Mouse (Mus musculus) embryonic facial prominence, embryonic 13.5 days (tissue): Measurements from ENCODE around the gene Tmem183a. TPM values are rescaled to one million over a fixed set of nuclear protein-coding genes. Genes with fewer than 3 reads are reported as not detected.
A peak's percentile ranks its signal among the peaks of the same experiment; 100 is the strongest.

Source experiments
- ATAC-seq: fragments of 200-750 bp; cut with Nextera tagmentation; 2 replicates; pipeline ENCODE4 v1.8.0; 2017; ENCODE audit warnings: low read depth; ENCODE audit not compliant: insufficient number of reproducible peaks, insufficient read depth, low FRiP score, low TSS enrichment
- H3K27ac ChIP-seq: fragments of 300-500 bp; sonication (generic); 2 replicates; pipeline ENCODE4 v1.5.1; 2015; ENCODE audit warnings: moderate library complexity, mild to moderate bottlenecking, inconsistent platforms
- H3K27me3 ChIP-seq: fragments of 300-500 bp; sonication (generic); 2 replicates; pipeline ENCODE4 v1.6.1; 2015; ENCODE audit warnings: mild to moderate bottlenecking, inconsistent platforms
- H3K36me3 ChIP-seq: fragments of 300-500 bp; sonication (generic); 2 replicates; pipeline ENCODE4 v1.6.1; 2015; ENCODE audit warnings: mild to moderate bottlenecking, inconsistent platforms
- H3K4me1 ChIP-seq: fragments of 300-500 bp; sonication (generic); 2 replicates; pipeline ENCODE4 v1.6.1; 2015; ENCODE audit warnings: inconsistent platforms
- H3K4me2 ChIP-seq: fragments of 300-500 bp; sonication (generic); 2 replicates; pipeline ENCODE4 v1.6.1; 2015; ENCODE audit warnings: moderate library complexity, mild to moderate bottlenecking, inconsistent platforms
- H3K4me3 ChIP-seq: fragments of 300-500 bp; sonication (generic); 2 replicates; pipeline ENCODE4 v1.5.1; 2015; ENCODE audit warnings: mild to moderate bottlenecking, inconsistent platforms
- H3K9ac ChIP-seq: fragments of 300-500 bp; sonication (generic); 2 replicates; pipeline ENCODE4 v1.6.1; 2015; ENCODE audit warnings: mild to moderate bottlenecking, inconsistent platforms
- H3K9me3 ChIP-seq: fragments of 300-500 bp; sonication (generic); 2 replicates; pipeline ENCODE4 v1.6.1; 2016; ENCODE audit warnings: inconsistent platforms
- WGBS: fragments of 180-500 bp; shearing (Covaris S2); methylation state at CpG from one replicate; pipeline ENCODE4 v1.1.7; 2015; ENCODE audit warnings: mixed read lengths; 5-methylcytosine and 5-hydroxymethylcytosine counted together
- polyA plus RNA-seq: library from polyadenylated mRNA; unstranded; fragments of >200 nt; fragmentation: Nextera tagmentation; extraction: Ambion mirVana; gene quantifications from 2 replicates; pipeline ENCODE4 v1.2.1, GENCODE M21; 2015

The Tmem183a gene
- polyA plus RNA-seq, 1 experiment from 2014 or later = 84.1 TPM

DNA sequence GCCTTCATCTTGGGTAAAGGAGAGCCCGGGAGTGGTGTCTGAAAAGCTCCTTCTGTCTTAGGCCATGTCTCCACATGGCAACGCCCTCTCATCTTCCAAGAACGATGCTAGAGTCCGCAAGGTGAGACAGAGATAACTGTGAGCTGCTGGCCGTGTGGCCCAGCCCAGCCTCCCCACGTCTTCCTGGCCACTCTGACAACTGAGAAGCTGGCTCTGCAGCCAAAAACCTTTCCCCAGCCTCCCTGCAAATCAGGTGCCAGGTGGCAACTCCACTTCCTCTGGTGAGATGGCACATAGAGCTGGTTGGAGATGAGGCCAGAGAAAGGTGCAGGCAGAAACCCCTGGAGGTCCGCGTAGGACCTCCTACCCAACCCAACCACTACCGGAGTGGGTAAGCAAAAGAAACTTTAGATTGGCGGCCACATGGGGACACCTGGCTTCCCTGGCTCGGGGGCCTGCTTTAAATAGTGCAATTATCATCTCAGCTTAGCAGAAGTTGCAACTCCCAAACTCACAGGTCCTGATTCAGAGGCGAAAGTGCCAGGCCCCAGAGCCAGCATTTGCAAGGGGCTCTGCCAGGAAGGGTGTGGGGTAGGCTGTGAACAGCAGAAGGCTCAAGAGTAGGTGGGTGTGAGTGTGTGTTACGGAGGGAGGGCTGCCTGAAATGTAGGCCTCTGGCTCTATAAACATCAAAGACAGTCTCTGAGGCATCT lies 26.4 kb downstream of the Tmem183a start:
- H3K27ac ChIP-seq = no peak overlapping the region
- H3K9ac ChIP-seq = no peak overlapping the region
- no peaks in the 10 kb centered on the region for H3K9me3 ChIP-seq
- H3K36me3 ChIP-seq = no peaks in the 10 kb centered on the region
- H3K4me1 ChIP-seq = peaks cover 36% of the 10 kb centered on the region
- WGBS = 64% methylated on average over 13 of the region's 13 CpGs
- H3K27me3 ChIP-seq = no peaks in the 10 kb centered on the region
- no peak overlapping the region for H3K4me3 ChIP-seq
- H3K4me2 ChIP-seq = no peak overlapping the region
- ATAC-seq = no peak

DNA sequence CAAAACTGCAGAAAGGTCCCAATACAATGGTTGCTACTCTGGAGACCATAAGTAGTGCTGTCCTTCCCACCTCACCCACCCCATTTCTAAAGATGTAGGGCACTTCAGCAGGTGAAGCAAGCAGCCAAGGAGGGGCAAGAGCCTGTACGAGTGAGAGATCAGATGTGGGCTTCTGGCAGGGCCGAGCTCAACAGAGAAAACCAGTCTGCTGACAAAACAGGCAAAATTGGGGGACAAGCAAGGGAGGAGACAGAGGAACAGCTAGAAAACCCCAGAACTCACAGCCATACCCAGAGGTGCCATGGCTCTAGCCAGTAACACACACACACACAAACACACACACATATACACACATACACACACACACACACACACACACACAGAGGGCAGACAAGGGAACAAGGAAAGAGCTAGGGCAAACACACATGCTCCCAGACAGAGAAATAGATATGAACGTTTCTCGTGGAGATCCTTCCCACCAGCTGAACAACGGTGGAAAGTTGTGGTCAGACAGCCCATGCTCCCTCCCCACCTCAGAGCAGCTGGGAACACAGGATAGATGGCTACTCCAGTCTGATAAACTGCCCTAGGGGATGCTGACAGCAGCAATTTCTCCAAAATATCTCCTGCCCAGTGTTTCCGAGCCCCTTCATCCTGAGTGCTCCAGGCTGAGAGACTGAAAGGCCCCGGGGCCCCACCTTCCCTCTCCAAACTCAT lies 27.5 kb downstream of the Tmem183a start:
- H3K4me1 ChIP-seq = peaks cover 36% of the 10 kb centered on the region
- no peak overlapping the region for H3K4me2 ChIP-seq
- 64% methylated on average over 7 of the region's 7 CpGs for WGBS
- H3K36me3 ChIP-seq = no peaks in the 10 kb centered on the region
- ATAC-seq = no peak
- no peaks in the 10 kb centered on the region for H3K27me3 ChIP-seq
- no peak overlapping the region for H3K9ac ChIP-seq
- H3K4me3 ChIP-seq = no peak overlapping the region
- H3K27ac ChIP-seq = no peak overlapping the region
- H3K9me3 ChIP-seq = no peaks in the 10 kb centered on the region

DNA sequence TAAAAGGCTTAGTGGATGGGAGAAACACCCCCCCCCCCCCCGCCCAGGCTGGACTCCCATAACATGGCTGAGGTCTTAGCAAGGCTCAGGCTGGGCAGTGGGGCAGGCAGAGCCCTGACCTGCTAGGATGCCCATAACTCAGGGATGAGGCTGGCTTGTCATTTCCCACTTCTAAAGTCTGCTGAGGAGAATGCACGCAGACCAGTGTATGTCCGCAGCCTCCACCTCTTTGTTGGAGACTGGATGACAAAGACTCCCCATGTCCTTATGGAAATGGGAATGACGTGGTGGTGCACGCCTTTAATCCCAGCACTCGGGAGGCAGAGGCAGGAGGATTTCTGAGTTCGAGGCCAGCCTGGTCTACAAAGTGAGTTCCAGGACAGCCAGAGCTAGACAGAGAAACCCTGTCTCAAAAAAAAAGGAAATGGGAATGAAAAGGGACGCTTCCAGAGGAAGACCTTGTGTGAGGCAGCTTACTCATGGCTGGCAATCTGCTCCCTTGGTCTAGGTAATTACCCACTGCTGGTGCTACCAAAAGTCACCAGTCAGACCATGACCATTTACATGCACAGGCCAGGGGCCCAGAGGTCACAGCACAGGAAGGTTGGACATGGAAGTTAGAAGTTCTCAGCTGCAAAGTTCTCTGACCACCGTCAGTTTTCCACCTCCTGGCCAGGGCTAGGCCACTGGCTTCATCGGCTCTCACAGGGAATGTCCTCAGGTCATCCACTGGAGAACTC lies 28.2 kb downstream of the Tmem183a start:
- no peaks in the 10 kb centered on the region for H3K36me3 ChIP-seq
- no peaks in the 10 kb centered on the region for H3K9me3 ChIP-seq
- no peaks in the 10 kb centered on the region for H3K27me3 ChIP-seq
- H3K4me3 ChIP-seq = no peak overlapping the region
- H3K9ac ChIP-seq = no peak overlapping the region
- no peak for ATAC-seq
- H3K4me1 ChIP-seq = peaks cover 36% of the 10 kb centered on the region
- H3K27ac ChIP-seq = no peak overlapping the region; the same call in 1 of the 2 replicates
- no peak overlapping the region for H3K4me2 ChIP-seq
- 84% methylated on average over 10 of the region's 10 CpGs for WGBS

DNA sequence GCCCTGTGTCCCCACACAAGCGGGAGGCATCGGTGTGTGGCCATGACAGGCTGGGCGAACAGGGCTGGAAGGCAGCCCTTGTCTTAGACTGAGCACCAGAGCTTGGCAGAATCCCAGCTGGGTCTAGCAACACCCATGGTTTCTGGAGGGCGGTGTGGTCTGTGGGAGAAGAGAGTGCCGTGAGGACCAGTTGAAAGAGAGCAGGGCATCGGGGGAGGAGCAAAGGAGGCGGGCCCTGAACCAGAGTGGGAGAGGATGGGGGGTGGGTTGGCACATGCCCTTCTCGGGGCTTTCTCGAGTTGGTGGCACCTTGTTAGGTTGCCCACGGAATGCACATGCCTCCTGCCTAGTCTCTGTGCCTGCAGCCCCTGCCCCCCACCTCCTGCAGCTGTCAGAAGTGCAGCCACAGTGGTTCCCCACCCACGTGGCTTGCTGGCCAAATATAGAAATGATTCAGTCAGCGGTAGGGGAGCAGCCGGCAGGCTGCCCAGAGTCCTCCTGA lies 29.0 kb downstream of the Tmem183a start, which contains the start of gene Ppfia4:
TSS of gene Ppfia4 (minus strand) at position 159 of the 502 bp plus-strand sequence.
- peak within 1 kb of the TSS; percentile 44 for H3K27ac ChIP-seq
- H3K27me3 ChIP-seq = no peaks in the 10 kb centered on the region
- peaks cover 36% of the 10 kb centered on the region for H3K4me1 ChIP-seq
- no peaks in the 10 kb centered on the region for H3K9me3 ChIP-seq
- H3K4me2 ChIP-seq = peak within 1 kb of the TSS; percentile 37
- peak; percentile 61; the same call in 1 of the 2 replicates for ATAC-seq
- no peaks in the 10 kb centered on the region for H3K36me3 ChIP-seq
- H3K9ac ChIP-seq = 0 out of 2 replicates have a peak within 1 kb of the TSS, but pooled peaks have one; percentile 40
- 52% methylated on average over 13 of the region's 13 CpGs for WGBS
- no peak within 1 kb of the TSS for H3K4me3 ChIP-seq

DNA sequence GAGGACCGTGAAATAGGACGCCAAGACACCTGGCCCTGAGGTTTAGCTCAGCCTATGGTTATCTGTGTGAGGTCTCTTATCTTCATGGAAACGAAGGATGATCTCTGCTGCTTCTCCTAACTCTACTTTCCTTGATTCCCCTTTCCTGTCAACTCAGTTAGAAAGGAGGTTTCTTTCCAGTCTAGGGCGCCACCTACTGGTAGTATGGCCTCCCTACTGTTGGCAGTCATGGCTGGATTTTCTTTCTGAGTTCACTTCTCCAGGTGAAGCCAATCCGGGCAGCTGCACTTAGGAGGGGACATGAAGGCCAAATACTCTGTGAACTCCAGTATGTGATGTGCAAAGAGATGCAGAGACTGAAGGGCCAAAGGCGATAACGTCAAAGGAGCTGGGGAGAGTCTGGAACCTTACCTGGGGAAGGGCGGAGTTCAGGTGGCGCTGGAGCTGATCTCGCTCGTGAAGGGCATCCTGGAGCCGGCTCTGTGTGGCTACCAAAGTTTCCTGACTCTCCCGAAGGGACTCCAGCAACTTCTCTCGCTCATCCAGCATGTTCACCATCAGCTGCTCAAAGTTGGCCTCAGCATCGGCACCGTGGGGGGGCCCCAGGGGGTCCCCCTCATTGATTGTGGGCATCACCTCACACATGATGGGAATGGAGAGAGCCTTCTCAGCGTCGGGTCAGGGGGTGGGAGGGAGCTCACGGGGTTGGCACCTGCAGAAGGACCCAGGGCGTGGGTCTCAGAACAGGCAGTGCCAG lies 29.7 kb downstream of the Tmem183a start:
- no peak overlapping the region for H3K27ac ChIP-seq
- 58% methylated on average over 20 of the region's 20 CpGs for WGBS
- H3K4me2 ChIP-seq = 0 out of 2 replicates have a peak overlapping the region, but pooled peaks have one; percentile 37

DNA sequence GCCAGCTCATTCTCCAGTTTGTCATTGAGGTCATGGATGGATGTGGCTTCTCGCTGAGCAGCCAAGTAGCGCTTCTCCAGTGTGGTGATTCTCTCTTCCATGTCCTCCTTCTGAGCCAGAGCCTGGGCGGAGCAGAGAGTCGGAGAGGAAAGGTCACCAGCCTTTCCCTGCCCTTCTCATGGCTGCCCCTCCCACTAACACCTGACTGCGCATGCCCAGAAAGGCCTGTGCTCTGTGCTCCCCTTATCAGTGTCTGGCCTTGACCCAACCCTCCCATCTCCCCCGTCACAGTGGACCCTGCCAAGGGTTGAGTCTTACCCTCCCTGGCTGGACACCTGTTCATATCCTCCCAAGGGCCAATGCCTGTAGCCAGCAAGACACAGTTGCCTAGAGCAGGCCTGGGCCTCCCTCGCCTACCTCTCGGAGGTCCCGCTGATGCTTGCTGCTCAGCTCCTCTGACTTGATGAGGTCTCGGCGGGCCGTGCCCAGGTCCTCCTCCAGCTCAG lies 34.9 kb downstream of the Tmem183a start:
- no peak overlapping the region for H3K4me3 ChIP-seq
- H3K36me3 ChIP-seq = peaks cover 11% of the 10 kb centered on the region; the same call in 1 of the 2 replicates
- no peak overlapping the region for H3K9ac ChIP-seq
- H3K4me1 ChIP-seq = peaks cover 1% of the 10 kb centered on the region; the same call in 1 of the 2 replicates
- no peak for ATAC-seq
- H3K9me3 ChIP-seq = no peaks in the 10 kb centered on the region
- no peak overlapping the region for H3K4me2 ChIP-seq
- no peak overlapping the region for H3K27ac ChIP-seq
- H3K27me3 ChIP-seq = no peaks in the 10 kb centered on the region
- 94% methylated on average over 12 of the region's 12 CpGs for WGBS

More for the DNA sequence above, 29.7 kb downstream of the Tmem183a start:
- no peaks in the 10 kb centered on the region for H3K9me3 ChIP-seq
- H3K4me1 ChIP-seq = peaks cover 36% of the 10 kb centered on the region
- H3K9ac ChIP-seq = 0 out of 2 replicates have a peak overlapping the region, but pooled peaks have one; percentile 40
- no peaks in the 10 kb centered on the region for H3K27me3 ChIP-seq
- no peak overlapping the region for H3K4me3 ChIP-seq
- no peak for ATAC-seq
- H3K36me3 ChIP-seq = no peaks in the 10 kb centered on the region

DNA sequence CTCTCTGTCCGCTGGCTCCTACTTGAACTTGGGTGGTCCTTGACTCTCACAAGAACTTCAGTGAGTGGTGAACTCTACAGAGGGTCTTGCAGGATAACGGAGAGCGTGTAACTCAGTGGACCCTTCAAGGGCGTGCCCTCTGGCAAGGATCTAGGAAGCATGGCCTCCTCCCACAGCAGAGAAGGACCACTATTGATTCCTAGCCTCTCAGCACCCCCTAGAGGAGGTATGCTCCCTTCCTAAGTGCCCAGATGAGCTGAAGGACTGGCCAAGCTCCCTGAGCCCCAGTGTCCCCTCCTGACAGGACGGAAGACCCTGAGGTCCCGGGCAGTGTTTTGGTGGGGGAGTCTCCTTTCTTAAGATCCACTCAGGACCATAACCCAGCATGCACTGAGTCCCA lies 39.2 kb downstream of the Tmem183a start:
- H3K4me1 ChIP-seq = peaks cover 6% of the 10 kb centered on the region
- no peaks in the 10 kb centered on the region for H3K9me3 ChIP-seq
- peaks cover 11% of the 10 kb centered on the region; the same call in 1 of the 2 replicates for H3K36me3 ChIP-seq
- no peak overlapping the region for H3K4me2 ChIP-seq
- no peak overlapping the region for H3K27ac ChIP-seq
- WGBS = 79% methylated on average over 6 of the region's 6 CpGs
- no peak for ATAC-seq
- H3K4me3 ChIP-seq = no peak overlapping the region
- no peaks in the 10 kb centered on the region for H3K27me3 ChIP-seq
- H3K9ac ChIP-seq = no peak overlapping the region

DNA sequence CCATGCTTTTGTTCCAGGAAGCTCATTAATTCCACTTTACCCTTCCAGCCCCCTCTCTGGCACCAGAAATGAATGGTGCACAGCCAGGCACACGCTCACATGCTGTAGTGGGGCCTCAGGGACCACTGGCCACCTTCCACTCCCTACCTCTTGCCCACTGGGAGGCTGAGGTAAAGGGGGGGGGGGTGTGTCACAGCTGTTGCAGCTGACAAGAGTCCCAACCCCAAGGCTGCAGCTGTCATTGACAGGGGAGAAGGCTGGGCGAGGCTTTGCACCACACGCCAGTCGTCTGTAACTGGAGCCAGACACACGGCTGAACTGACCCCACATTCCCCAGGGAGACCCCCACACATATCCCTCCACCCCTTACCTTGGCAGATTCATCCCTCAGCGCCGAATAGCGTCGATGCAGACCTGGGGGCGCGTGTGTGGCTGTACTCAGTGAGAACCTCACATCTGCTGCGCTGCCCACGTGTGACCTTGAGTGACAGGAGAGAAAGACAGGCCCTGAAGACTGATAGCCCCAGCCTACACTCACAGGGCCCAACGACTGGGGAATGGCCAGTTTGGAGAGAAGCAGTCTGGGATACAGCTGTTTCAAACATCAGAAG lies 41.0 kb downstream of the Tmem183a start:
- H3K4me3 ChIP-seq = no peak overlapping the region
- H3K4me1 ChIP-seq = peaks cover 6% of the 10 kb centered on the region
- H3K9ac ChIP-seq = no peak overlapping the region
- H3K27me3 ChIP-seq = no peaks in the 10 kb centered on the region
- ATAC-seq = no peak
- H3K9me3 ChIP-seq = no peaks in the 10 kb centered on the region
- 50% methylated on average over 14 of the region's 14 CpGs for WGBS
- H3K27ac ChIP-seq = no peak overlapping the region
- H3K4me2 ChIP-seq = no peak overlapping the region
- H3K36me3 ChIP-seq = peaks cover 17% of the 10 kb centered on the region

DNA sequence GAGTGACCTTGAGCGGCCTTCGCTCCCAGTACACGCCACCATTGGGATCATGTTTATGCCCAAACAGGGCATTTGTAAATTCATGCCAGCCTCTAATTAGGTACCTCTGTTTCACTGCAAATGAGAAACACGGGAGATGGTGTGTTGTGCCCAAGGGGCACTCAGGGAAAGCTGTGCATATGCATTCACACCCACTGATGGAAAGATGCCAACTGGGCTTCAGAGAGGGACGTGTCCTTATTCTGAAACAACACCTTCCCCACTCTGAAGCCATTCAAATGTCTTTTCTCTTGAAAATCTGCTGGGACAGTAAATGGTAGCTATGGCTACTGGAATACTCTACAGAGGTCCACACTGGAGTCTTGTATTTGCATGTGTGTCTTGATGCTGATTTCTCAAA lies 43.5 kb downstream of the Tmem183a start:
- ATAC-seq = no peak
- H3K9me3 ChIP-seq = no peaks in the 10 kb centered on the region
- H3K4me2 ChIP-seq = no peak overlapping the region
- H3K4me3 ChIP-seq = no peak overlapping the region
- H3K36me3 ChIP-seq = peaks cover 17% of the 10 kb centered on the region
- H3K9ac ChIP-seq = no peak overlapping the region
- 81% methylated on average over 5 of the region's 5 CpGs for WGBS
- no peak overlapping the region for H3K27ac ChIP-seq
- H3K27me3 ChIP-seq = no peaks in the 10 kb centered on the region
- peaks cover 6% of the 10 kb centered on the region for H3K4me1 ChIP-seq

DNA sequence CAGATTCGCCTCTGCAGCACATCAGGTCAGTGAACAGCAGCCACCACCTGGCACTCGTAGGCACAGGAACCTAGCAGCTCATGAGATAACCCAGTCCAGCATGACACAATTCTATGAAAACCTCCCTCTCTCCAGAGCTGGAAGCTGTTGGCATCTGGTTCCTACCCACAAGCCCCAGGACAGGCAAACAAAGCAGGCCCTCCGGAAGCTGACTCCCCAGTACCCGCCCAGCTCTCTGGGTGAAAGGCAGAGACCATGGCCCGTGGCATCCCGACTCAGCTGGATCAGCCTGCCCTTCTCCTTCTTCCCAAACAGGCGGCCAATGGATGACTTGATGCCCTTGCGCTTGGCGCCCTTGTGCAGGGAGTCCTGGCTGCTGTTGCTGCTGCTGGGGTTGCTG lies 45.4 kb downstream of the Tmem183a start:
- no peak for ATAC-seq
- Histone ChIP-seq H3K36me3 (peaks cover 17% of the 10 kb centered on the region; the same call in 1 of the 2 replicates), H3K4me3 (no peak overlapping the region), H3K4me2 (no peak overlapping the region), H3K9me3 (no peaks in the 10 kb centered on the region), H3K9ac (no peak overlapping the region), H3K27me3 (no peaks in the 10 kb centered on the region), H3K27ac (no peak overlapping the region), H3K4me1 (peaks cover 6% of the 10 kb centered on the region)
- 88% methylated on average over 9 of the region's 9 CpGs for WGBS
